Mouse (Mus musculus) mature B cell (primary cell): ENCODE measurements around the gene Olfr1391.
"Not testable (repeated sequence)": the region's sequence is repeated elsewhere in the genome, so short reads cannot be mapped to it uniquely, and the experiment has no call there.

Experiments used
- in situ Hi-C: fragments of 300-500 bp; cut with MboI; formaldehyde crosslinking; loops from 2 replicates; pipeline ENCODE4 v1.14.3; 2019

Gene Olfr1391

DNA sequence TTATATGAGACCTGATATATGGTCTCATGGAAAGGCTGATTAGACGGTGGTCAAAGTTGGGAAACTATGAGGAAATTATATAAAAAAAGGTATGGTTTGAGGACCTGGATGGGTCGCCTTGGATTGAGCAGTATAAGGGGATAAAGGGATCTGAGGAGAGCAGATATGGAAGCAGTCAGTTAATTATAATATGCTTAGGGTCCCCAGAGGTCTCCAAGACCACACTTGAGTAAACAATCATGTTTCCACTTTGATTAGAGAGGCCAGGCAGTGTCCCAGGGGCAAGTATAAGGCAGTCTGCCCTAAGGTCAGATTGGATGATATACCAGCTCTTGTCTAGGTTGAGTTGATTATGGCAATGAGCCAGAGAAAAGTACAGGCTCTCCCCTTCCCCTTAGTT is at the start of gene Olfr1391:
TSS of gene Olfr1391 (plus strand) at position 301 of the 400 bp plus-strand sequence.
- in situ Hi-C loops: no loop called here

- in situ Hi-C loops: no loop called here
Measured at GRCm38 (mm10) chr11:49273834-49274519, 48.6 kb upstream of the Olfr1391 start.

DNA sequence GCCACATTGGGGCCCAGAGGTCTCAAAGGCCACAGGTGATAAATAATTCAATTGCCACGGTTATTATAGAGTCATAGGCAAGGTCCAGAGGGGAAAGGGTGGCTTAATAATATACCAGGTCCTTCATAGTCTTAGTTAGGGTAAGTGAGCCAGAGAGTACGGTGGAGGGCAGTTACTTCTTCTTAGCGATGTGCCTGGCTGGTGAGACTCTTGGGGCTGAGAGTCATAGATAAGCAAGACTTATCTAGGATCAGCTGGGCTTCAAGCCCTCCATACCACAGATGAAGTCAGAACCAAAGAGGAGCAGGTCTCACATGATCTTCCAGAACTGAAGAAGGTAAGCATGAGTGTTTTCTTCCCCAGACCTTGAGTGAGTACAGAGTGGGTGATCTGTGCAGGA is 44.3 kb upstream of the Olfr1391 start, which contains the start of gene Olfr1393:
TSS of gene Olfr1393 (plus strand) at position 83 of the 400 bp plus-strand sequence.
- in situ Hi-C loops: no loop called here

DNA sequence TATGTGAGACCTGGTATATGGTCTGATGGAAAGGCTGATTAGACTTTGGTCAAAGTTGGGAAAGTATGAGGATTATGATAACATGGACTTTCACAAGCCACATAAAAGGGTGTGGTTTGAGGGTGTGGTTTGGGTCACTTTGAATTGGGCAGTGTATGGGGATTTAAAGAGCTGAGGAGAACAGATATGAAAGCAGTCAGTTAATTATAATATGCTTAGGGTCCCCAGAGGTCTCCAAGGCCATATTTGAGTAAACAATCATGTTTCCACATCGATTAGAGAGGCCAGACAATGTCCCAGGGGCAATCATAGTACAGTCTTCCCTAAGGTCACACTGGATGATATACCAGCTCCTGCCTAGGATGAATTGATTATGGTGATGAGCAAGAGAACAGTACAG is 37.6 kb upstream of the Olfr1391 start, which contains the start of gene Olfr1392:
TSS of gene Olfr1392 (plus strand) at position 301 of the 400 bp plus-strand sequence.
- in situ Hi-C loops: not testable (repeated sequence)

GRCm38 (mm10) chr11:49287251-49287650 is 35.3 kb upstream of the Olfr1391 start:
- in situ Hi-C loops: no loop called here

DNA sequence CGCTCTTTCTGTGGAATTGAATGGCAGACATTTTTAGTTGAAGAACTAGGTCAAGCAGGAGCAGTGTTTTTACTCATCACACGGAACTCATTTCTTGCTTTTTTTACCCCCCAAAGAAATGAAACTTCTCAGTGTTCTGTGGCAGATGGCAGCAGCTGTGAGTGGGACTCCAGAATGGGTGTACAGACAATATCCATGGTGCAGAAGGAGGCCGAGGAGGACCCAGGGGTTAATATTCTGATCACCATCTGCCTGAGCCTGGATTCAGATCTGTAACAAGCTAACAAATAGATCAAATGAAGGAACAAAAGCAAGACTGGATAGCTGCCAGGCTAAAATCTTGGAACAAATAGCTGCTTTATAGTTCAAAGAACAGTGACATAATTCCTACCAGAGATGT is 29.8 kb upstream of the Olfr1391 start:
- in situ Hi-C loops: no loop called here

GRCm38 (mm10) chr11:49304441-49304840 is 18.1 kb upstream of the Olfr1391 start, which contains the start of gene Olfr10:
TSS of gene Olfr10 (plus strand) at chr11:49304741.
- in situ Hi-C loops: no loop called here

GRCm38 (mm10) chr11:49308547-49308946 is 14.0 kb upstream of the Olfr1391 start:
- in situ Hi-C loops: not testable (repeated sequence)

- in situ Hi-C loops: no loop called here
Measured at GRCm38 (mm10) chr11:49326726-49327125, 4.2 kb downstream of the Olfr1391 start.

DNA sequence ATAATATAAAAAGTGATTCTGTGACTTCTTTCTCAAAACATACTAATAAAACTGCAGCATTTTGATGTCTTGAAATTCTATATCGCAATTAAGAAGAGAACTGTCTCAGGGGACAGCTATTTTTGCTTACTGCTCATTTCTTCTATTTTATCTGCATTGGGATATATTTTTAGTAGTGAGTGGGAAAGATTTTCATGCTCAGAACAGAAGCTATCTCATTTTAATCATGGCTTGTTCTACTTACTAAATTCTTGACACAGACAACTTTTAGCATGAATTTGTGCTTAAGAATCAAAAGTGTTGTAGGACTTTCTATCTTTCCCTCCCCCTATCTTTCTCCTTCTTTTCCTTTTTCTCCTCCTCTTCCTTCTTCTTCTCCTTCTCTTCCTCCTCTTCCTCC is 7.1 kb downstream of the Olfr1391 start:
- in situ Hi-C loops: no loop called here

DNA sequence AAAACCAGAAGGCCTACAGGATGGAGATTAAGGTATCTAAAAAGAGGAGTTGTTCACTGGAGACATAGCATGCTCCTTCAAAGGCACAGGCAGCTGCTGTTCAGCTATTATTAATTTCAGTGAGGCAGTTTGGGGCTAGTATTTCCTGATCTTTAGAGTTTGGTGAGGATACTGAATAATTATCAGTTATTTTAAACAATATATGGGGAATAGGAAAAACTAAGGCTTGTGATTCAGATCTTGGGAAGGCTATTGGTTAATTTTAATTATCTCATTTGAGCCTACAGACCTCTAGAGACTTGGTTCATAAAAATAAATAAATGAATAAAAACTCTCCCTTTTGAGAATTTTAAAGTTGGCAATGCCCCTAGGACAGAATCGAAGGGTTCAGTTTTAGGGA is 12.3 kb downstream of the Olfr1391 start, which contains the start of gene Olfr1390:
TSS of gene Olfr1390 (plus strand) at position 301 of the 400 bp plus-strand sequence.
- in situ Hi-C loops: no loop called here

DNA sequence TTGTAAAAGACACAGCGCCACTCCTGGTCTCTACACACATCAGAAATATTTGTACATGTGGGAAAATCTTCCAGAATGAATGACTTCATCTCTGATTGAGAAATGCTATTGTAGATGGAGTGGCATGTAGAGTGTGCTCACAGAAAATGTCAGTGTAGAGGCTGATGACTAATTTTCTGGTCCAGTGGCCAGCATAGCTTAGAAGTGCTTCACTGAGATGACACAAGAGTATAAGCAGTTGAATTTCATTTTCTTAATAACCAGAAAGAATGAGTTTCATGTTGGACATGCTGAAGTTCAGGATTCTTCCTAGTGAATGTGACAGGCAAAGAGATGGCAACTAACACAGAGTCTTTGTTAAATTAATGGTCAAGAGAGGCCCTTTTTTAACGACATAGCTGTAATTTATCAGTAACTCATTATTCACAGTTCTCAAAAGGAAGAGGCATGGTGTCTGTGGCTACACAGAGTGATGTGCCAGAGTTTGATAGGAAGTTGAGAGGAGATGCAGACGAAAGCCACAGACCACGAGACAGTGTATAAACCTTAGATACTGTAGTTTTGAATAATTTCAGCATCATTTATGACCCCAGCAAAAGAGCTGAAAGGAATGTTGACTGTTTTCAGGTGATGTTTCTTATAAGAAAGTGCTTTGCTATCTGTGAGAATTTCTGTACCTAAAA is 14.7 kb downstream of the Olfr1391 start:
- in situ Hi-C loops: no loop called here
